Mouse (Mus musculus): ENCODE data around the gene Stard7.
"Not testable (repeated sequence)": the region's sequence is repeated elsewhere in the genome, so short reads cannot be mapped to it uniquely, and the experiment has no call there.

Stard7 gene

GRCm38 (mm10) chr2:127275551-127276320, 5.7 kb downstream of the Stard7 start:
- DNase-seq (ENCODE audit: extremely low spot score) = no peak

- no peak for DNase-seq (ENCODE audit: extremely low spot score)
Observed at GRCm38 (mm10) chr2:127278162-127278561, 8.1 kb downstream of the Stard7 start.

- no peak for DNase-seq (ENCODE audit: extremely low spot score)
Observed at GRCm38 (mm10) chr2:127292250-127292649, 22.2 kb downstream of the Stard7 start.

GRCm38 (mm10) chr2:127297001-127297805, 27.2 kb downstream of the Stard7 start:
- DNase-seq (ENCODE audit: extremely low spot score) = no peak

GRCm38 (mm10) chr2:127298056-127298455, 28.0 kb downstream of the Stard7 start:
- DNase-seq (ENCODE audit: extremely low spot score) = no peak

- DNase-seq (ENCODE audit: extremely low spot score) = no peak
Observed at GRCm38 (mm10) chr2:127300701-127301100, 30.7 kb downstream of the Stard7 start.

GRCm38 (mm10) chr2:127301883-127302282, 31.9 kb downstream of the Stard7 start:
- no peak for DNase-seq (ENCODE audit: extremely low spot score)

- DNase-seq (ENCODE audit: extremely low spot score) = not testable (repeated sequence)
Observed at GRCm38 (mm10) chr2:127304192-127304591, 34.2 kb downstream of the Stard7 start.

- DNase-seq (ENCODE audit: extremely low spot score) = no peak
Observed at GRCm38 (mm10) chr2:127304609-127305210, 34.7 kb downstream of the Stard7 start.

GRCm38 (mm10) chr2:127306123-127306522, 36.1 kb downstream of the Stard7 start:
- no peak for DNase-seq (ENCODE audit: extremely low spot score)

- no peak for DNase-seq (ENCODE audit: extremely low spot score)
Observed at GRCm38 (mm10) chr2:127307179-127307578, 37.2 kb downstream of the Stard7 start.

GRCm38 (mm10) chr2:127308660-127309059, 38.6 kb downstream of the Stard7 start:
- DNase-seq (ENCODE audit: extremely low spot score) = no peak

- DNase-seq (ENCODE audit: extremely low spot score) = no peak
Observed at GRCm38 (mm10) chr2:127310246-127310645, 40.2 kb downstream of the Stard7 start.

GRCm38 (mm10) chr2:127310685-127311084, 40.7 kb downstream of the Stard7 start:
- DNase-seq (ENCODE audit: extremely low spot score) = no peak

- DNase-seq (ENCODE audit: extremely low spot score) = no peak
Observed at GRCm38 (mm10) chr2:127311193-127311592, 41.2 kb downstream of the Stard7 start.

- no peak for DNase-seq (ENCODE audit: extremely low spot score)
Observed at GRCm38 (mm10) chr2:127312801-127313200, 42.8 kb downstream of the Stard7 start.

GRCm38 (mm10) chr2:127313878-127314277, 43.9 kb downstream of the Stard7 start:
- DNase-seq (ENCODE audit: extremely low spot score) = no peak

GRCm38 (mm10) chr2:127314467-127315154, 44.6 kb downstream of the Stard7 start:
- no peak for DNase-seq (ENCODE audit: extremely low spot score)

GRCm38 (mm10) chr2:127315155-127315470, 45.1 kb downstream of the Stard7 start:
- no peak for DNase-seq (ENCODE audit: extremely low spot score)

GRCm38 (mm10) chr2:127316431-127316830, 46.4 kb downstream of the Stard7 start:
- no peak for DNase-seq (ENCODE audit: extremely low spot score)

- DNase-seq (ENCODE audit: extremely low spot score) = no peak
Observed at GRCm38 (mm10) chr2:127318136-127318535, 48.1 kb downstream of the Stard7 start.

GRCm38 (mm10) chr2:127319071-127319470, 49.1 kb downstream of the Stard7 start:
- no peak for DNase-seq (ENCODE audit: extremely low spot score)

All from embryo, embryonic 9.5 days (tissue).